Mouse (Mus musculus): ENCODE data around the gene Flii. TPM values are rescaled to one million over a fixed set of nuclear protein-coding genes. Genes with fewer than 3 reads are reported as not detected.

Flii gene
- polyA plus RNA-seq (2016; fragmentation: Nextera tagmentation; extraction: Ambion mirVana), result 72.9 and 76.2 TPM in 2 replicates

DNA sequence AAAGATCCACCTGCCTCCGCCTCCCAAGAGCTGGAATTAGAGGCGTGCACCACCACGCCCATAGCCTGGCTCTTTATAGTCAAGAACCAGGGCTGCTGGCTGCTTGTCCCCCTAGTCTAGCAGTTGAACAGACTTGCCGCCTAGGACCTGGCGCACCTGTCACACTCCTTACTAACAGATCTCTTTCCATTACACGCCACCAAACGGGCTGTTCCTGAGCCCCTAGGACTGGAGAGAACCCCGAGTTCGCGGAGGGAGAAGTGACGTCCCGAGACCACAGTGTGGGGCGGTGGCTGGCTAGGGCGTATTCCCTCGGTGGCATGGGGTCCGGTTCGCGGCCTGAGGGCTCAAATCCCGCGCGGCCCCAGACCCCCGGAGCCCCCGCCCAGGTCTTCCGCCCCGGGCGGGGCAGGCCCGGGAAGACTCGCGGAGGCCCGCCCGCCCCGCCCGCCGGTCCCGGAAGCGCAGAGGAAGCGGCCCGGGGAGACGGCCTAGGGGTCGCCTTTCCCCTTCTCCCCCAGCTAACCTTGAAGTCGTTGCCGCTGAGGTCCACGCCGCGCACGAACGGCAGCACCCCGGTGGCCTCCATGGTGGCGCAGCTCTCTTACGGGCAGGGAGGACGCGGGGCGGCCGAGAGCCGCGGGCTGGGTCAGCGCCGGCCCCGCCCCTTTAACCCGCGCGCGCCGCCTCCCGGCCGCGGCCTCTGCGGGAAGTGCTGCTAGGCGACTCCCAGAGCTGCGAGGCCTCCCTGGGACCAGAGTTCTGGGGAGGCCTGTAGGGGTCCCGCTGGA is at the start of gene Flii:
Gene Flii, minus strand, starts transcription at position 663 of the 791 bp plus-strand sequence.
- Histone ChIP-seq H3K9me3 (no peaks in the 10 kb centered on the region), H3K27ac (peak within 1 kb of the TSS; percentile 87), H3K4me2 (replicated peaks) (peak within 1 kb of the TSS; percentile 74), H3K4me1 (peaks cover 21% of the 10 kb centered on the region), H3K27me3 (no peaks in the 10 kb centered on the region), H3K9ac (peak within 1 kb of the TSS; percentile 89), H3K4me3 (peak within 1 kb of the TSS; percentile 86), H3K36me3 (peaks cover 42% of the 10 kb centered on the region)
- WGBS, result under 1% methylated on average over 71 of the region's 71 CpGs
- ATAC-seq (ENCODE audit: insufficient number of reproducible peaks, insufficient read depth, low FRiP score, low TSS enrichment), result peak; percentile 64; the same call in 1 of the 2 replicates

DNA sequence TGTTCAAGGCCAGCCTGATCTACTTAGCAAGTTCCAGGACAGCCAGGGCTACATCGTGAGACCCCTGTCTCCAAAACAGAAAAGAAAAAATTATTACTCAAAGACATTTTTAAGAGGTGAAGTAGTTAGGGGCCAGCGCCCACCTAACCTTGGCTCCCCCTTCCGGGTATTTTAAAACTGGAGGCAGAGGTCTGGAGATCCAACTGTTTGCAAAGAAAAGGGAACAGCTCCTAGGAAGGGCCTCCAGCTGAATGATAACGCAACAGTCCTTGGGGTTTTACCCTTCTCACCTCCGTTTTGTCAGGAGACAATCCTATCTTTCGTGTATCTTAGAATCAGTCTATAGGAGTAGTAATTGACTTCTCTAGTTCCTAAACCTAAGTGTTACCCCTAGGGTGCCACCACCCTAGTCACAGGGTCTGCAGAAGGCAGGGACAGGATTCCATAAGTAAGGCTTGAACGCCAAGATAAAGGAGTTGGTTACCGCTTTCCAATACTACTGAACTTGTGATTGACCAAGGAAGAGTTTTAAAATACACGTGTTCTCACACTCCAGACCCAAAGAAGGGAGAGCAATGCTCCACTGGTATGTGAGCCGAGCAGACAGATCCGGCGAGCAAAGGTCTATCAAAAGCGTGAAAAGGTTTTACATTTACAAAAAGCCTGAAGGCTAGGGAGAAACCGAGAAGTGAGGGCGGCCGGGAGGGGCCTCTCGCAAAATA is 49.2 kb upstream of the Flii start:
- 4% methylated on average over 17 of the region's 17 CpGs for WGBS
- Histone ChIP-seq H3K9ac (peak overlapping the region; percentile 81), H3K27ac (peak overlapping the region; percentile 87), H3K9me3 (no peaks in the 10 kb centered on the region), H3K27me3 (no peaks in the 10 kb centered on the region), H3K4me2 (replicated peaks) (peak overlapping the region; percentile 88), H3K4me1 (peaks cover 51% of the 10 kb centered on the region), H3K4me3 (peak overlapping the region; percentile 81), H3K36me3 (peaks cover 22% of the 10 kb centered on the region)
- ATAC-seq (ENCODE audit: insufficient number of reproducible peaks, insufficient read depth, low FRiP score, low TSS enrichment), result no peak

DNA sequence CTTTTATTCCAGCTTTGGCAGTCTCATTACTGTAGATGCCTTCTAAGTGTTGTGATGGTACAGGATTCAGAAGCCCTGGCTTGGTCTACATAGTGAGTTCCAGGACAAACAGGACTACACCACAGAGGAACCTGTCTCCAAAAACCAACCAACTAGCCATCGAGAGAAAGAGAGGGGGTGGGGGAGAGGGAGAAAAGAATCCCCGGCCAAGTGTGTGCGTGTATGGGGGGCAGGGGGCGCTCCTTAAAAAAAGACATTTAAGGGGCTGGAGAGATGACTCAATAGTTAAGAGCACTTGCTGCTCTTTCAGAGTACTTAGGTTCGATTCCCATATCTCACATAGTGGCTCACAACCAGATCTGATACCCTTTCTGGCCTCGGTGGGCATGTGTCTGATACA is 48.5 kb upstream of the Flii start:
- Histone ChIP-seq H3K9me3 (no peaks in the 10 kb centered on the region), H3K4me2 (replicated peaks) (peak overlapping the region; percentile 88), H3K9ac (peak overlapping the region; percentile 81), H3K36me3 (peaks cover 18% of the 10 kb centered on the region), H3K27me3 (no peaks in the 10 kb centered on the region), H3K4me3 (peak overlapping the region; percentile 81), H3K4me1 (peaks cover 44% of the 10 kb centered on the region), H3K27ac (no peak overlapping the region)
- WGBS, result 47% methylated on average over 6 of the region's 6 CpGs
- no peak for ATAC-seq (ENCODE audit: insufficient number of reproducible peaks, insufficient read depth, low FRiP score, low TSS enrichment)

DNA sequence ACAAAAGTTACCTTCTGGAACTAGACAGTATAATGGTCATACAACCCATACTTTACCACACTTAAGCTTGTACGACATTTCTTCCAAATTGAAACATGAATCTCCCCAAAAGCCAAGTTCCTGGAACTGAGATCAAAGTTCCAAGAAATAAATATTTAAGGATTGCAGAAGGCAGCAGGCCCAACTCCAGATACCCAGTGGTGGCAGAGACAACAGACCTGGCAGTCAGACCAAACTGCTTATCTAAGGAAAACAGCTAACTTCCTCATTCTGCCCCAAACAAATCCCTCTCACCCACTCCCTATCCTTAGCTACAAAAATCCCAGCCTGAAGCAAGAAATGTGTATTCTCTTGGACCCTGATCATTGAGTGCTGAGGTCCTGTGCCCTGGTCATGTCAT is 47.8 kb upstream of the Flii start:
- no peaks in the 10 kb centered on the region for H3K27me3 ChIP-seq
- H3K4me3 ChIP-seq, result no peak overlapping the region
- H3K36me3 ChIP-seq, result peaks cover 11% of the 10 kb centered on the region
- H3K9me3 ChIP-seq, result no peaks in the 10 kb centered on the region
- H3K9ac ChIP-seq, result no peak overlapping the region
- 75% methylated on average over 1 of the region's 1 CpGs for WGBS
- peaks cover 36% of the 10 kb centered on the region for H3K4me1 ChIP-seq
- peak overlapping the region; percentile 88 for H3K4me2 ChIP-seq (replicated peaks)
- no peak overlapping the region for H3K27ac ChIP-seq
- ATAC-seq (ENCODE audit: insufficient number of reproducible peaks, insufficient read depth, low FRiP score, low TSS enrichment), result no peak

DNA sequence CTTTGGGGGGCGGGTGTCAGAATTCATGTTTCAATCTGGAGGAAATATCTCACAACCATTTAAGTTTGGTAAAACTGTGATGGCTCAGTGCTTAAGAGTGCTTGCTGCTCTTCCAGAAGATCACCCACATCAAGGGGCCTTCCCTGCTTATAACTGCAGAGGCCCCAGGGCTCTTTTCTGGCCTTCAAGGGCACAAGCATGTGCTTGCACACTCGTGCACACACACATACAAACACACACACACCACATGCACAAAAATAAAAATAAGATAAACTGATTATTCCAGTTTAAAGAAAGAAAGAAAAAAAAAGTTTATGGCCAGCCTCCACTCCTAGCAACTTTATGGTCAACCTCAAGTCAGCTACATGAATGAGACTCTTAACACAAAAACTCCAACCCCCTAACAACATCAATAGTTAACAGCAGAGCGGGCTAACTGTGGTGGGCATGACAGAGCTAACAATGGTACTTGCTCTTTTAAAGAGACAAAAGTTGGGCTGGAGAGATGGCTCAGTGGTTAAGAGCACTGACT is 47.2 kb upstream of the Flii start:
- Histone ChIP-seq H3K9me3 (no peaks in the 10 kb centered on the region), H3K27ac (no peak overlapping the region), H3K4me1 (peaks cover 30% of the 10 kb centered on the region), H3K27me3 (no peaks in the 10 kb centered on the region), H3K4me3 (no peak overlapping the region), H3K36me3 (peaks cover 5% of the 10 kb centered on the region), H3K4me2 (replicated peaks) (no peak overlapping the region), H3K9ac (no peak overlapping the region)
- 91% methylated on average over 3 of the region's 3 CpGs for WGBS
- ATAC-seq (ENCODE audit: insufficient number of reproducible peaks, insufficient read depth, low FRiP score, low TSS enrichment), result no peak

DNA sequence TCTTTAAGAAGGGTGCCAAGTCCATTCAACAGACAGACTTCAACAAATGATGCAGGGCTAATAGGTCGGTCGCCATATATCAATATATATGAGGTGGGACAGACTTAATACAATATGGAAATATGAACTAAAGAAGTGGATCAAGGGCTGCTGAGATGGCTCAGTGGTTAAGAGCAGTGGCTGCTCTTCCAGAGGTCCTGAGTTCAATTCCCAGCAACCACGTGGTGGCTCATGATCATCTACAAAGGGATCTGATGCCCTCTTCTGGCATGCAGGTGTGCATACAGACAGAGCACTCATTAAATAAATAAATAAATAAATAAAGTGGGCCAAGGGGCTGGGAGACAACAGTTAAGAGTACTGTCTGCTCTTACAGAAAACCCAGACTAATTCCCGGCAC is 45.1 kb upstream of the Flii start:
- Histone ChIP-seq H3K9ac (no peak overlapping the region), H3K9me3 (no peaks in the 10 kb centered on the region), H3K4me2 (replicated peaks) (no peak overlapping the region), H3K4me1 (peaks cover 16% of the 10 kb centered on the region), H3K27me3 (no peaks in the 10 kb centered on the region), H3K27ac (no peak overlapping the region), H3K36me3 (no peaks in the 10 kb centered on the region), H3K4me3 (no peak overlapping the region)
- WGBS, result 83% methylated on average over 4 of the region's 4 CpGs
- no peak for ATAC-seq (ENCODE audit: insufficient number of reproducible peaks, insufficient read depth, low FRiP score, low TSS enrichment)

DNA sequence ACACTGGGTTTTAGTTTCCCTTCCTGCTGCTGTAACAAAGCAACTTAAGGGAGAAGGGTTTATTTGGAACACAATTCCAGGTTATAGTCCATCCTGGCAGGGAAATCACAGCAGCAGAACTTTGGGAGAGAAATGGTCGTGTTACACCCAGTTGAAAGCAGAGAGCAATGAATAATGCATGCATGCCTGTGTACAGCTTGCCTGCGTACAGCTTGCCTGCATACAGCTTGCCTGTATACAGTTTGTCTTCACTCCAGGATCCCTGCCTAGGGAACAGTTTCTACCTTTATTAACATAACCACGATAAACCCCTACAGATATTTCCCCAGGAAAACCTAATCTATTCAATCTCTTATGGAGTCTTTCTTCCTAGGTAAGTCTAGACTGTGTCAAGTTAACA is 43.7 kb upstream of the Flii start:
- no peak overlapping the region for H3K4me2 ChIP-seq (replicated peaks)
- WGBS, result 81% methylated on average over 3 of the region's 3 CpGs
- H3K4me1 ChIP-seq, result peaks cover 11% of the 10 kb centered on the region
- no peak for ATAC-seq (ENCODE audit: insufficient number of reproducible peaks, insufficient read depth, low FRiP score, low TSS enrichment)
- no peaks in the 10 kb centered on the region for H3K36me3 ChIP-seq
- no peaks in the 10 kb centered on the region for H3K27me3 ChIP-seq
- no peak overlapping the region for H3K9ac ChIP-seq
- no peak overlapping the region for H3K4me3 ChIP-seq
- no peak overlapping the region for H3K27ac ChIP-seq
- no peaks in the 10 kb centered on the region for H3K9me3 ChIP-seq

DNA sequence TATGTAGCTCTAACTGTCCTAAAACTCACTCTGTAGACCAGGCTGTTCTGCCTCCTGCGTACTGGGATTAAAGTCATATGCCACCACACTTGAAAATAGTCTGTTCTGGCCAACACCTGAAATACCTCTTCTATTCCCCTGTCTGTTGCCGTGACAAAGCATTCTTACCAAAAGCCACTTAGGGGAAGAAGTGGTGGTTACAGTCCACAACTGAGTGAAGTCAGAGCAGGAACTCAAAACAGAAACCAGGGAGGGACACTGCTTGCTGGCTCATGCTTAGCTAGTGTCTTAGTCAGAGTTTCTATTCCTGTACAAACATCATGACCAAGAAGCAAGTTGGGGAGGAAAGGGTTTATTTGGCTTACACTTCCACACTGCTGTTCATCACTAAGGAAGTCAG is 42.3 kb upstream of the Flii start:
- Histone ChIP-seq H3K27me3 (no peaks in the 10 kb centered on the region), H3K36me3 (no peaks in the 10 kb centered on the region), H3K9ac (no peak overlapping the region), H3K4me3 (no peak overlapping the region), H3K4me2 (replicated peaks) (no peak overlapping the region), H3K27ac (no peak overlapping the region), H3K4me1 (no peaks in the 10 kb centered on the region), H3K9me3 (no peaks in the 10 kb centered on the region)
- 83% methylated on average over 2 of the region's 2 CpGs for WGBS
- no peak for ATAC-seq (ENCODE audit: insufficient number of reproducible peaks, insufficient read depth, low FRiP score, low TSS enrichment)

DNA sequence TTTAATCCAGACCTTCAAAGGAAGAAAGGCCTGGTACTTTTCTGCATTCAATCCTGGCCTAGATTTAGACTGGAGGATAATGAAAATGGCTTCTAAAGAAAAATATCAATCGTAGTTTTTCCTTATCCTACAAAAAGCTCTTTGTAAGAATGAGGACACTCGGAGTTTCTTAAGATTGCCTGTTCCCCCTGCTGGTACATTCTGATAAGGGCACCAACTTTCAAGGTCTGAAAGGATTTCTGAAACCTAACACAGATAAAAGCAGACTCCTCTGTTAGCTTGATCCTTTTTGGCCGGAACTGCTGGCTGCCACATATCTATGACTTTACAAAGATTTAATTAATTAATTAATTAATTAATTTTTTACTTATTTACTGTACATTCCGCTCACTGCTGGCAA is 39.9 kb upstream of the Flii start:
- no peak overlapping the region for H3K9ac ChIP-seq
- no peaks in the 10 kb centered on the region for H3K4me1 ChIP-seq
- no peaks in the 10 kb centered on the region for H3K27me3 ChIP-seq
- H3K4me3 ChIP-seq, result no peak overlapping the region
- no peak overlapping the region for H3K27ac ChIP-seq
- H3K9me3 ChIP-seq, result no peaks in the 10 kb centered on the region
- 87% methylated on average over 4 of the region's 4 CpGs for WGBS
- no peak for ATAC-seq (ENCODE audit: insufficient number of reproducible peaks, insufficient read depth, low FRiP score, low TSS enrichment)
- H3K4me2 ChIP-seq (replicated peaks), result no peak overlapping the region
- peaks cover 6% of the 10 kb centered on the region; the same call in 1 of the 2 replicates for H3K36me3 ChIP-seq

DNA sequence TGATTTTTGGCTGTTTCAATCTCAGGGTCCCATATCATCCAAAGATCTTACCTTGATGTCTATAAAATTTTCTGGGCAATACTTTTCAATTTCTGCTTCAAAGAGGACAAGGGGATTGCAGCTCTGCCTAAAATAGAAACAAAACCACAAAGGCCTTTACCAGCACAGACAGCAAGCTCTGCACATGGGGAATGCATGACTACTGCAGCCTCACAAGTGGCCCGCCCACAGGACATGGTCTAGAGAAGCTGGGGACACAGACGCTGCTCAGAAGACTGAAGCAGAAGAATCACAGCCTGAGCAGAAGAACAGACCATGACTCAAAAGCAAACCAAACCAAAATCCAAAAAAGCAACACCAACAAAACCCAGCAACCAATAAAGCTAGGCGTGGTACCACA is 34.6 kb upstream of the Flii start:
- ATAC-seq (ENCODE audit: insufficient number of reproducible peaks, insufficient read depth, low FRiP score, low TSS enrichment), result no peak
- Histone ChIP-seq H3K9ac (no peak overlapping the region), H3K36me3 (peaks cover 39% of the 10 kb centered on the region), H3K27ac (no peak overlapping the region), H3K27me3 (no peaks in the 10 kb centered on the region), H3K4me1 (no peaks in the 10 kb centered on the region), H3K9me3 (no peaks in the 10 kb centered on the region), H3K4me2 (replicated peaks) (no peak overlapping the region), H3K4me3 (no peak overlapping the region)
- 95% methylated on average over 3 of the region's 3 CpGs for WGBS

DNA sequence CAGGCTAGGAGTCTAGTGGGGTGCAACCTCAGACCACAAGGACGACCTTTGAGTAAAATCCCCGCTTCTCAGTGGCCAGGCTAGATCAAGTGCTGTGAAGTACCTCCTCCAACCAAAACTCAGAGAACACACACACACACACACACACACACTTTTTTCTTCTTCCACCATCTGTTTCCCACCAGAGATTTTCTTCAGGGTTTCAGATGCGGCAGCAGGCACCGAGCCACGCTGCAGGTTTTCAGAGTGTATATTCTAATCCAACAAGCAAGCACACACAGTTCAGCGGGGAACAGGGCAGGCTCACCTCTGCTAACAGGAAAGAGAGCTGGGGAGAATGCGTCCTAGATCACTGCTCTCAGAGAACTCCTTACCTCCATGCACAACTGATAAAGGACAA is 28.5 kb upstream of the Flii start:
- no peak for ATAC-seq (ENCODE audit: insufficient number of reproducible peaks, insufficient read depth, low FRiP score, low TSS enrichment)
- Histone ChIP-seq H3K9me3 (no peaks in the 10 kb centered on the region), H3K36me3 (peaks cover 70% of the 10 kb centered on the region), H3K9ac (no peak overlapping the region), H3K4me3 (no peak overlapping the region), H3K4me1 (no peaks in the 10 kb centered on the region), H3K27me3 (no peaks in the 10 kb centered on the region), H3K4me2 (replicated peaks) (no peak overlapping the region), H3K27ac (no peak overlapping the region)
- 93% methylated on average over 7 of the region's 7 CpGs for WGBS

DNA sequence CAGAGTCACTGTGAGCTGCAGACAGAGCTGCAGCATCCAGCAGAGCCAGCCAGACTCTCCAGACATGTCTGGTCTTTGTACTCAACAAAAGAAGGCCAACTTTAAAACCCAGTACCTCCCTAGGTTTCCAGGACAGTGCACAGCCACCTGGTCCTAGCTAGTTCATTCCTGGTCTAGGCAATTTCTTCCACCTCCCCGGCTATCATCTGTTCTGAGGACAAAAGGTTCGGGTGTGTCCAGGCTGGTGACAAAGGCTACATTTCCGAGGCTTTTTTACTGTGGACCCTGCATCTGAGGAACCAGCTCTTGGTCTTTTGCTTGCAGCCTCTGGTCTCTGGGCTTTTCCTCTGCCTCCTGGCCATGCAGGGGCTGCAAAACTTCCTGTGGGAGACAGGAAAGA is 13.3 kb upstream of the Flii start:
- H3K27me3 ChIP-seq, result no peaks in the 10 kb centered on the region
- no peak overlapping the region for H3K4me2 ChIP-seq (replicated peaks)
- H3K4me1 ChIP-seq, result no peaks in the 10 kb centered on the region
- H3K4me3 ChIP-seq, result no peak overlapping the region
- no peak overlapping the region for H3K27ac ChIP-seq
- H3K9ac ChIP-seq, result no peak overlapping the region
- 80% methylated on average over 3 of the region's 3 CpGs for WGBS
- H3K9me3 ChIP-seq, result no peaks in the 10 kb centered on the region
- peaks cover 68% of the 10 kb centered on the region for H3K36me3 ChIP-seq
- no peak for ATAC-seq (ENCODE audit: insufficient number of reproducible peaks, insufficient read depth, low FRiP score, low TSS enrichment)
